Mouse (Mus musculus) frontal cortex, postnatal 14 days (tissue): Measurements from ENCODE around the gene Sptan1.
A peak's percentile ranks its signal among the peaks of the same experiment; 100 is the strongest.

ENCODE experiments used
- DNase-seq, 2 experiments: peaks; one replicate each; pipeline ENCODE4 v3.0.0; 2022; ENCODE audit warnings: low spot score in 2 of 2

The Sptan1 gene

DNA sequence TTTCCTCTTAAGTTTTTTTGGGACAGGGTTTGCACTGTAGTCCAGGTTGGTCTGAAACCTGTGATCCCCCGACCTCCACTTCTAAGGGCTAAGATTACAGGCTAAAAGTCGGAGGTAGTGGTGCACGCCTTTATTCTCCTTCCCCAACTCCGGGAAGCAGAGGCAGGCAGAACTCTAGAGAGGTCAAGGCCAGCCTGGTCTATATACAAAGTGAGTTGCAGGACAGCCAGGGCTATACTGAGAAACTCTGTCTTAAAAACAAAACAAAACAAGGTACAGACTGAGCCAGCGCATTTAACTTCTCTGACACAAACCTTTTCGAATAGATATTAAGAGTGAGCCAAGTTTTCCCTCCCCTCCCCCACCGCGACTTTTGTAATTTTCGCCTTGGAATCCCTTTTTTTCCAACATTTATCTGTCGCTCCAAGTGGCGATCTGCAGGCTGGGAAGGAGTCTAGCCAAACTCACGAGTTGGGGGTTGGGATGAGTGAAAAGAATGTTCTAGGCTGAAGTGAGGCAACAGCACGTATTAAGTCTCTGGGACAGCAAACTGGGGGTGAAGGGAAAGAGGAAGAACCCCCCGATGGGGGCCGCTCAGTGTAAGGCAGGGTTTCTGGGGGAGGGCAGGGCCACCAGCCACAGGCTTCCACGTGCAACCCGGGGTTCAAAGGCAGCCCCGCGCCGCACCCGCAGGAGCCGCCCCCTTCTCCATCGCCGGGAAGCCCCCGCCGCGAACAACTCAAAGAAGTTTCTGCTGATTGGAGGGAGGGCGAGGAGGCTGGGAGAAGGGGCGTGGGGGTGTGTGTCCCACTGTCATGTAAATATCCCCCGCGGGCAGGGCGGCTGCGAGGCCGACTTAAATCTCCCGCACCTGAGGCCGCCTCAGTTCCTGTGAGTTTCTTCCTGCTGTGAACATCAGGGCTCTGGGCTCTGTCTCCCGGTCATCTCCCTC is 96.1 kb downstream of the Sptan1 start:
- DNase-seq: no peak

DNA sequence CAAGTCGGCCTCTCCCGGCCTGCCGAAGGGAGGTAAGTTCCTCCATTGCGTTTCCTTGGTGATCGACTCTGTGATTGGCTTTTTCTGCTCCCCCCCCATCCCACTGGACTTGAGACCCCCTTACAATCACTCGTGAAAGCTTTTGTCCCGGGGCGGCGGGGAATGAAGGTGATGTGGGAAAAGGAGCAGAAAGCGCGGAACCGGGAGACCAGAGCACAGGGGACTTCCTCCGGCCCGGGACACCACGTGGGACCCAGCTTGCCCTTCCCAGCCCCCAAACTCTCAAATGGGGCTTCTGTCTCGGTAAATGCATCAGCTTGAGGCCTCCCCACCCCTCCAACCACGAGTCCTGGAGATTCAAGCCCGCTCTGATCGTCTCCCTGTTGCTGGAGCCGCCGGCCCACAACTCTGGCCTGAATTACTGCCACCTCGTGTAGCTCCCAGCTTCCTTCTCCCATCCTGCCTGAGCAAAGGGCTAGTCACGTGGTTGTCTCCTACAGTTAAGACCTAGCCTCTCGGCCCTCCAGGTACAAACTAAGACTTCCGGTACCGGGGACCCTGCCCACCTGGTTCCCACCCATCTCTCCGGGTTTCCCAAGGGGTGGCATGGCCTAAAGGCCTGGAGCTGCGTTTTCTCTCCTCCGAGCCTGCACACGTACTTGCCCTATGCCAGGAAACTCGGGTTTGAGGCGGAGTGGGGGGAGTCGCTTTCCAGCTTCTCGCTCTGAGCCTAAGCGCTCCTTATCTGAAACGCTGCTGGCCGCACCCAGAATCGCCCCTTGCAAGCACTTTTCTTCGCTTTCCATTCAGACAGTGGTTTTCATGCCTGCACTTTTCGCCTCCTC is 97.1 kb downstream of the Sptan1 start:
- peak in 1 of 2 experiments; percentile 21 for DNase-seq

DNA sequence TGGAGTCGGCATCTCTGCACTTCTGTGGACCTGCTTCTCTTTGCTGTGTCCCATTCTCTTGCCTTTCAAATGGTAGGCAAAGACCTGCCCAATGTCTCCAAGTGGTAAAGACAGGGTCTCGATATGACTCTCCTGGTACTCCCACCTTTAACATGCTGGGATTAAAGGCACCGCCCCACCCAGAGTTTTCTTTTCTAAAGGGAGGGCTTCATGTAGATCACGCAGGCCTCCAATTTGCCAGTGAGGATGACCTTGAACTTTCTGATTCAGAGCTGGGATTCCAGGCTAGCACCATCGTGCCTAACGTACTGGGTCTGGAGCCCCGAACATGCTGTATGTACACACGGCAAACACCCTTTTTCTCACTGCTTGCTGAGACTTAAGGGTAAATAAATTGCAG is 97.9 kb downstream of the Sptan1 start:
- no peak for DNase-seq

DNA sequence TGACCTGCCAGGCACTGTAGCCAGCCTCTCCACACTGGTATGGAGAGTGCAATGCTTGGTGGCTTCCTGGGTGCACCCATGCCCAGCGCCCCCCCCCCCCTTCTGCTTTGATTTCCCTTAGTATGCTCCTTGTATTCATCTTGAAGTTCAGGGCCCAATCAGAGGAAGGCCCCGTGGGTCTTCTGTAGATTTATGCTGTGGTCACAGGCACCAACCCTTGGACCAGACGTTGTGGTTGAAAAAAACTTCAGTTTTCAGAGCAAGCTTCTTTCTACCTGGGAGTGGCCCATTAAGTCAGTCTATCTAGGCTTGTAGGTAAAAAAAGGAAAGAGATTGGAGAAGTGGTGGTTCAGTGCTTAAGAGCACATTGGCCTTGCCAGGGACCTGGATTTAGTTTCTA is 98.4 kb downstream of the Sptan1 start:
- DNase-seq: no peak

DNA sequence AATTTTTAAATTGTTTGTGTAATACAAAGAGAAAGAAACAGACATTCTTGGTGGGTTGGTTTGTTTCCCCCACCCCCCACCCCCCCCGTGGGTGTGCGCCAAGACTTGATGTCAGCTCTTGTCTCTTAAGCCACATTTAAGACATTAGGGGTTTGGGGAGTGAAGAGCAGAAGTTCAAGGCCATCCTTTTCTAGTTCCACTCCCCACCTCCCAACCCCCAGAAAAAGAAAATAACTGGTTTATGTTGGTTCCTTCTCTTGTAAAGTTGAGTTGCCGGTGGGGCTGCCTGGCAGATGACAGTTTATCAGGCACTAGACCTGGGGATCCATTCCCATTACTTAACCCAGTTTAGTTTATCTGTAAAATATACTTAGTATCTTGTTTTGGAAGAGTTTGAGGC is 98.9 kb downstream of the Sptan1 start:
- no peak for DNase-seq

DNA sequence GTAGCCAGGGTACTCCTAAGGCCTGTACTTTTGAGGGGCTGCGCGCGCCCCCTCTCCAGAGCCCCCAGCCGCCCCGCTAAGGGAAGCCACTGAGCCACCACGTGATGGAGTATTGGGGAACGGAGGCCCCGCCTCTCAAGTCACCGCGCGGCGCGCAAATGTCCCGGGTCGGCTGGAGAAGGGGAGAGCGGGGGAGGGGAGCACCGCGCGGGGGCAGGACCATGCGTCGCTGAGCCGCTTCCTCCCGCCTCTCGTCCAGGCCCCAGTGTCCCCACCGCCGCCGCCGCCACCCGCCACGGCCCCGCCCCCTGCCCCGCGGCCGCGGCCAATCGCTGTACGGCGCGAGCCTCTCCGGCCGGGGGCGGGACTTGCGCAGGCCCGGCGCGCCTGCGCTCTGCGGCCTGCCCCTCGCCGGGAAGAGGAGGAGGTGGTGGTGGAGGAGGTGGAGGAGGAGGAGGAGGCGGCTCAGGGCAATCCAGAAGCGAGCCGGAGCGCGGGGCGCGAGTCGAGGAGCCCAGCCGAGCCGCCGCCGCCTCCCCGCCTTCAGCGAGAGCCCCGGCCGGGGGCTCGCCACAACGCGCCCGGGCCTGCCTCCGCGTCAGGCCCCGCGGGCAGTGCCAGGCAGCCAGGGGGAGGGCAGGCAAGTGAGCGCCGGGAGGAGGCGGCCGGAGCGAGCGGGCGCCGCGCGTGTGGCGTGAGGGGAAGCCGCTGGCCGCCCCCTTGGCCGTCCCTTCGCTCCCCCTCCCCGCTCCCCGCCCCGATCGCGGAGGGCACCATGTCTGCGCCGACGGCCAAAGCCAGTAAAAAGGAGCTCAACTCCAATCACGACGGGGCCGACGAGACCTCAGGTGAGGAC is 100.9 kb downstream of the Sptan1 start:
- peak; percentile 85 to 87 for DNase-seq

DNA sequence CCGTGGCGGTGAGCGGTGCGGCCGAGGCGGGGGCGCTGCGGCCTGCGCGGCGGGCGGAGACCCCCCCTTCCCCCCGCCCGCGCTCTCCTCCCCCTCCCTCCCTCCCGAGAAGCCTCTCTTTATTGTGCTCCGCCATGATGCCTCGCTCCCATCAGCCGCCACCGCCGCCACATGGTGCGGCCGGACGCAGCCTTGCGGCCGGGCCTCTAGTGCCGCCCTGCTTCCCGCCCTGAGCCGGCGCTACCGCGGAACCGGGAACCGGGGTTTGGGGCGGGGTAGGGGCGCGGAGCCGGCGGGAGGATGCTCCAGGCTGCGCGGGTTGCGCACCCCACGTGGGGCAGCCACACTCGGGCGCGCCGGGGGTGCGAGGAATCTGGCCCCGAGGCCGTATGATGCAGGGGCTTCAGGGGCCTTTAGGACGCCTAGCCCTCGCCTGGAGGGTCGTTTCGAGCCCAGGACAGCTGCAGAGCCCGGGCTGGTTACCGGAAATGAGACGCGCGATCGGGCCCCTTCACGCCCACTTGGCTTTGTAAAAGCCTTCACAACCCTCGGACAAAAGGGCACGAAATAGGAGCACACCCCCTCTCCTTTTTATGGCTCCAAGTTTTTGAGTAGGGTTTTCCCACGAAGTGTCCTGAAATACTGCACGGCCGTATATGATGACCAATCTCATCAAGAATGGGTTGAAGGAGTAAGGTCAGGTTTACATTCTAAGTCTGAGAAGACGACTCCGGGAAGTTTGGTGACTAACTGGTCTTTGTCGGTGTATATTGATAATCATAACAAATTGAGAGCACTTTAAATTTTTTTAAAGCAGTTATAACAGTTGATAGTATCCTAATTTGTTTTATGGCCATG is 101.9 kb downstream of the Sptan1 start:
- DNase-seq: peak in 1 of 2 experiments; percentile 34

DNA sequence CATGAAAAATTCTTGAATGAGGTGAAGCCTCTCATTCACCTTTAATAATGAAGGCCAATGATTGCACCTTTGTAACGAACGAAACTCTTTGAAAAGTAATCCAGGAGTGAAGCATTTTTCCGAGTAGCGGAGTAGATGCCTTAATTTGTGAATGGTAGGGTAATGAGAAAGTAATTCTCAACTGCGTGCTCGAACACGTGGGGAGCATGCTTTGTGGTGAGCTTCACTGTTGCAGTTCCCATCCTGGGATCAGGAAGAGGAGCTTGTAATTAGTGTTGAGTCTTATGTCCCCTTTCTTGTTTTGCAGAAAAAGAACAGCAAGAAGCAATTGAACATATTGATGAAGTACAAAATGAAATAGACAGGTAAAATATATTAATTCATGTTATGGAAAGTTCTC is 102.6 kb downstream of the Sptan1 start:
- DNase-seq: no peak

DNA sequence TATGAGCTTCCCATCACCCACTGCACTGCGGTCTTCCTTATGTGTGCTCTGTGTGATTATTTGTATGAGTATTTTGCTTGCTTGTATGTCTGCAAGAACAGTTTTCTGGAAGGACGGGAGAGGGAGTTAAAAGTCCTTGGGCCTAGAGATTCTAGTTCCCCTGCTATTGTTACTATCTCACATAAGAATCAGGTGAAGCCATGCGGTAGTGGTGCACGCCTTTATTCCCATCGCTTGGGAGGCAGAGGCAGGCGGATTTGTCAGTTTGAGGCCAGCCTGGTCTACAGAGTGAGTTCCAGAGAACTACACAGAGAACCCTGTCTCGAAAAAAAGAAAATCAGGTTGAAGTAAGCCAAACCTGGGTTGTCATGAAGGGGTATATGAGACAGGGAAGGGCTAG is 107.5 kb downstream of the Sptan1 start:
- no peak for DNase-seq

DNA sequence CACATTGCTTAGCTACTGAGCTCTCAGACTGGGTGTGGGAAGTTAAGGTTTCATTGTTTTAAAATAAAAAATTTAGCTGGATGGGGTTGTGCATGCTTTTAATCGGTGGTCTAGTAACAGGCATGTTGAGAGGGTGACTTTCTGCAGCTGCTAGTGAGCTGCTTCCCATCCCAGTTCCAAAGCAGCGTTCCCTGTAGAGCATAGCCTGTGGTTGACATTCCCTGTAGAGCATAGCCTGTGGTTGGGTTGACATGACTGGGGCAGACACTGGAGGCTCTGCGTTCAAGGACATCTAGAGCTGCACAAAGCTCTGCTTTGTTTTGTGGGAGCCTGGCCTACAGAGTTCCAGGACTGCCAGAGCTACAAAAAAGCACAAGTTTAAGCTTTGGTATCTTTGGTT is 107.9 kb downstream of the Sptan1 start:
- no peak for DNase-seq

DNA sequence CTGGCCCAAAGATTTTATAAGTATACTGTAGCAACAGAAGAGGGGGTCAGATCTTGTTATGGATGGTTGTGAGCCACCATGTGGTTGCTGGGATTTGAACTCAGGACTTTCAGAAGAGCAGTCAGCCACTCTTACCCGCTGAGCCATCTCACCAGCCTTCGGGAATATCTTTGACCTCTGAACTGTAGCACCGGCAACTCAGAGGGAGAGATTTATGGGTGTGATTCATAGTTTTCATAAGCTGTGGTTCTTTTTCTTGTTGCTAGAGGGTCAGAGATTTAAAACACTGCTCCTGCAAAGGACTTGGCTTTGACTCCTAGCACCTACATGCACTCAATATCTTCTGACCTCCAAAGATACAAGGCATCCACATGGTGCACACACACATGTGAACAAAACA is 110.3 kb downstream of the Sptan1 start:
- no peak for DNase-seq

DNA sequence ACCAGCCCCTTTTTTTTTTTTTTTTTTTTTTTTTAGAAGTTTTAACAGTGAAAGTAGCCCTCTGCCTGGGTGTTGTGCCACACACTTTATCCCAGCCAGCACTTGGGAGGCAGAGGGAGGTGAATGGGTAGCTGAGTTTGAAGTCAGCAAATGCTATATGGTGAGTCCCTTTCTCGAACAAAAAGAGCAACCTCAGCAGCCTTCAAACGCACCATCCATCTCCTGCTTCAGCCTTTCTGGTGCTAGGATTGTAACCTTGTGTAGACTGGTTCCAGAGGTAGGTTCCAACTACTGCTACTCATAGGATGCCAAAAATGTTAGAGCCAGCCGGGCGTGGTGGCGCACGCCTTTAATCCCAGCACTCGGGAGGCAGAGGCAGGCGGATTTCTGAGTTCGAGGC is 111.1 kb downstream of the Sptan1 start:
- DNase-seq: no peak

DNA sequence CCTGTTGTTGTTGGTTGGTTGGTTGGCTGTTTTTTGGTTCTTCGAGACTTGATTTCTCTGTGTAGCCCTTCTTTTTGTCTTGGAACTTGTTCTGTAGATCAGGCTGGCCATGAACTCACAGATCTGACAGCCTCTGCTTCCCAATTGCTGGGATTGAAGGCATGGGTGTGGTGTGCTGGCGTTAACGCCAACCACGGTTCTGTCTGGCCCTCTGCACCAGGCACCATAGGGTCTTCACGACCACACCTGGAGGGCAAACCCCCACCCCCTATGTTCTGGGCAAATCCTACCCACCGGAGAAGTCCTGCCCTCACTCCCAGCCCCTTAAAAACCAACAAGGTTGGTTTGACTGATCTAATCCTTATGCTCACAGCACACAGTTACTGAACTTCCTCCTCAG is 111.6 kb downstream of the Sptan1 start:
- DNase-seq: no peak

DNA sequence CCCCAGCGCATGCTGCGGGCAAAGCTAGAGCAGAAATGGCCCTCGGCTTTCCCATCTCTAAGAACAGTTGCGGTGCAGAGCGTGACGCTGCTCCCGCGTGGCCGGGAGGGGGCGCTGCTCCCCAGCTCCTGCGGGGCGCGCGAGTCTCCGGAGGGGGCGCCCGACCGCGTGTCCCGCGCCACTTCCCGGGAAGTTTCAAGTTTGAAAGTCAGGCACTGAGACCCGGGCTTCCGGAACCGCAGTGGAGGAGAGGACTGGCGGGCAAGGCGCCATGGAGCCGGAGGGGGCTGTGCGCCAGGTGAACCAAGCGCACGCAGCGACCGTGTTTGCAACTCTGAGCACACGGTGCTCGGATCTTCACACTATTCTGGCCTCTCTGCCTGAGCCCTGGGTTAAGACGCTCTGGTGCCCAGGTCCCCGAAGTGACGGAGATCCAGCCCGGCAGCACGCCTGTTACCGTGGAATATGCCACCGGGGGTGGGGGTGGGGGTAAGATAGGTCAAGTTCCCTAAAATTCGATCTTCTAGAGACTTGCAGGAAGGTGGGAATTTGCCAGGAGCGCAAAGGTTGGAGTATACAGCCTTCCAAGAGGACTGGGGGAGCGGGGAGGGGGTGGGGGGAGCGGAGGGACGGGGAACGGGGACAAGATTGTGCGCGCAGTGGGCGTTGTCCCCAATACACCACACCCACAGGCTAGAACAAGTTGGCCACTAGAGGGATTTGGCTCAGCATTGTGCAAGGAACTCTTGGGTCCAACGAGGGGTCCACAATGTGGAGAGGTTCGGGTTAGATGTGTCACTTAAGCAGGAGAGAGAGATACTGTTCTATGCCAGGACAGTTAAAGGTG is 112.4 kb downstream of the Sptan1 start, which contains the start of gene Pkn3:
Gene Pkn3, plus strand, starts transcription at position 183 of the 847 bp plus-strand sequence.
- DNase-seq: peak; percentile 58 to 70

DNA sequence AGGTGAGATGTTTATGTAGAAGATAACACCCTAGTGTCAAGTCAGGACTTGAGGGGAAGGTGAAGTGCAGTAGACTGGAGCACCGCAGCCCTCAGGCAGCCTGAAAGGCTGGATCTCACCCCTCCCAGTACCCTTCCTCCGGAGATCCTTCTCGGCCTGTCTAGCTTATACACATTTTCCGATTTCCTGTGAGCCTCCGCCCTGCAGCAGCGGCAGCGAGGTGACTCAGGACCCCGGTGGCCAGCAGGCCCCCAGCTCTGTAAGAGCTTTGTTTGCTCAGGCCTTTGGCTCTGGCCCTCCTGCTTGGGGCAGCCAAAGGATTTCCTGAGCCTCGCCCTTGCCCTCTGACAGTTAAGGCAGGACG is 113.0 kb downstream of the Sptan1 start:
- DNase-seq: no peak

DNA sequence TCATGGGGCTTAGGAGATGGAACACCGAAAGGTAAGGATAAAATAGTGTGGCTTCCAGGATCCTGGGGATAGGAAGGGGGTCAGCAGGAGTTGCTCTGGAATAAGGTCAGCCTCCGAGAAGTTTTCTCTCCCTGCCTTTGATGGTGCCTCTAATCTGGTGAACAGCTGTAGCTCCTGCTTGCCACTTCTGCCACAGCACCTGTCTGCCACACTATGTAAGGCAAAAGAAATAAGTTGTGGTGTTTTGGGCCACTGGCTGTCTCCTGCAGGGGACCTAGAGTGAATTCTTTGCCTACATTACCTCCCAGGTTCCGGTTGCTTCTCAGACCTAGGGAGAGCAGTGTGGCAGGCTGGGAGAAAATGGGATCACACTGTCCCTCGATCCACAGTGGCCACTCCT is 113.4 kb downstream of the Sptan1 start:
- no peak for DNase-seq

DNA sequence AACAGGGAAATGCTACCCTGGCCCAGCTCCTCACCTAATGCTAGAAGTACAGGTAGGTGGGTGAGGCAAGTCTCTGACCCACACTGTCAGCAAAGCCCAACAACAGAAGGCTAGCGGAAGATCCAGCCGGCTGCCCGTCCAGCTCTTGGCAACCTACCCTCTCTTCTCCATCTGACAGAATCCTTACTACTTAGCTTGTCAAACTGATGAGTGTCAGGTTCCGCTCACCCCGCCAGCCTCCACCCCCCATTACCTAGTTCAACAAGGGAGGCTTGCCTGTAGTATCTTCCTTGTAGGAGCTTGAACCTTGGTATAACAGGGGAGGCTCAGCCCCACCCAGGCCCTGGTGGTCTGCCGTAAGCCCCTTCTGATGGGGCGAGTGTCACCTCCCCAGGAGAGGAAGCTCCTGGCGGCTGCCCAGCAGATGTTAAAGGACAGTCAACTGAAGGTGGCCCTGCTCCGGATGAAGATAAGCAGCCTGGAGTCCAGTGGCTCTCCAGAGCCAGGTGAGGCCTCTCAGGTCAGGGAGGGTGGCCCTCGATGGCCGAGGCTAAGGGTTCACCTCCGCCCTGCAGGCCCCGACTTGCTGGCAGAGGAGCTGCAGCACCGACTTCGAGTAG is 114.9 kb downstream of the Sptan1 start:
- DNase-seq: no peak
